Mouse (Mus musculus) 3T3-L1 (cell line): ENCODE results near the gene Eif2s2.

Source experiments
- DNase-seq: peaks from one replicate; pipeline ENCODE4 v3.0.0-alpha.2; 2015; ENCODE audit warnings: low read depth, low spot score

Gene Eif2s2

GRCm38 (mm10) chr2:154893045-154893385 is 280 bp upstream of the Eif2s2 start:
- no peak for DNase-seq

GRCm38 (mm10) chr2:154891585-154891984 is 1.1 kb downstream of the Eif2s2 start:
- peak; percentile 53 for DNase-seq

GRCm38 (mm10) chr2:154876621-154877020 is 16.1 kb downstream of the Eif2s2 start:
- no peak for DNase-seq

DNA sequence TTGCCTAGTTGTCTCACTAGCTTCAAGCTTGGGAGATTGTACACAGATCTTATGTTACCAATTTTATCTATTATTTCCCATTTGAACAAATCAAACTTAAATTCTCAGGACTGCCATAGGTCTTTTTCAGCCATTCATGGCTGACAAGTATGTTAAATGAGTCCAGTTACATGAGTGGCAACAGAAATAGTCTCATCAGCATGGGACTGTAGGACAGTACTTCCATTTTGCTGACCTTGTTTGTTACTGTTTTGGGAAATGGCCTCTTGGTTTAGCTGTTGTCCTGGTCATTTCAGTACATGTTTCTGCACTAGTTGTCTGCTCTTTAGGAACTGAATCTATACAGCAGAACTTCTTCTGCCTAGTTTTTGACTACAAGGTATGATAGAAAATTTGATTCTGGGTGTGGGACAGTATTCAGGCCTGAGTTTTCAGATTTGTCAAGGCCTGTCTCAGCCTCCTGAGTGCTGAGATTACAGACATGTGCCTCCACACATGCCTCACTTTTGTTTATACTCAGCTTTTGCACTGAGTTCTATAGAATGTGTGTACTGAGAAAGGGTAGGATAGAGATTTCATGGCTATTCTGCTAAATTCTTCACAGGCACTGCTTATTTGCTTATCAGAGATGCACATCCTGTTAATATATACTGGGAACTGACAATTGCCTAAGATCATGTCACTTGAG is 22.6 kb downstream of the Eif2s2 start:
- no peak for DNase-seq

GRCm38 (mm10) chr2:154868106-154868505 is 24.6 kb downstream of the Eif2s2 start:
- no peak for DNase-seq

- DNase-seq: no peak
These were observed 27.0 kb downstream of the Eif2s2 start for GRCm38 (mm10) chr2:154865696-154866095.

DNA sequence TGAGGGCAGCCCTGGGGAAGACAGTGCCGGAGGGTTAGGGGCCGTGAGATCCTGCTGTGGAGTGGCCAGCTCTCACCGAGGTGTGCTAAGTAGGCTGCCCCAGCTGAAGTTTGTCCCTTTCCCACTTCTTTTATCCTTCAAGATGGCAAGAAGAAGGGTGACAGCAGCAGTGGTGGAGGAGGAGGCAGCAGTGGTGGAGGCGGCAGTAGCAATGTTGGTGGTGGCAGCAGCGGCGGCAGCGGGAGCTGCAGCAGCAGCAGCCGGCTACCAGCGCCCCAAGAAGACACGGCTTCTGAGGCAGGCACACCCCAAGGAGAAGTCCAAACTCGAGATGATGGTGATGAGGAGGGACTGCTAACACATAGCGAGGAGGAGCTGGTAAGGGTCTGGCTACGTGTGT is 29.1 kb downstream of the Eif2s2 start:
- DNase-seq: no peak

- peak; percentile 82 for DNase-seq
These were observed 37.4 kb downstream of the Eif2s2 start for GRCm38 (mm10) chr2:154855383-154855782.

DNA sequence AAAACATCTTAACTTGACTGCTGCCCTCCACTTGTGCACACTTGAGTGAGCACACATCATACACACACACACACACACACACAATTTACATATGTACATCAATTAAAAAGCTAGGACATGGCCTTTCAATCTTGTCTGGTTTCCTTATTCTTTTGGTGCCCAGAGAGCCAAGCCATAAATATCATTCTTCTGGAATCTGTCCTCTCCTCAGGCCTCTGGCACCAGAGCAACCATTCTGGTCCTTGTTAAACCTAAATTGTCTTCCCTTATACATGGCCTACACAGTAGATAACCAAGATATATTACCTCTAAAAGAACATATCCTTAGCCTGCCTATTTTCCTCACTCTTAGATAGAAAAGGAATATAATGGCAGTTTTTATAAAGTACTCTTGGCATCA is 44.6 kb downstream of the Eif2s2 start:
- no peak for DNase-seq

DNA sequence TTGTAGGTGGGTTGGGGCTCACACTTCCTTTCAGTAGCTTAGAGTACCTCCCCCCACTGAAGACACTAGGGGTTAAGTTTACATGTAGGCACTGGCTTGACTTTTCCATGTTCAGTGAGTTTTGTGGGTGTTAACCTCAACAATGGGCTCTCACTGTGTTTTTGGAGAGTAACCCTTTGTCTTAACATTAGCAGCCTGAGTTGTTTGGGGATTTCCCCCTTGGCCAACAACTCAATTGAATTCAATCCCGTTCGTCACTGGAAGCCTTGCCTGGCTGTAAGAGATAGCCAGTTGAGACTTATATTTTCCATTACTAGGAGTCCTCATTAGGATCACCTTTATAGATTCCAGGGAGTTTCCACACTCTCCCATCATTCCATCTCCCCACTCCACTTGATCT is 56.2 kb downstream of the Eif2s2 start:
- DNase-seq: no peak

DNA sequence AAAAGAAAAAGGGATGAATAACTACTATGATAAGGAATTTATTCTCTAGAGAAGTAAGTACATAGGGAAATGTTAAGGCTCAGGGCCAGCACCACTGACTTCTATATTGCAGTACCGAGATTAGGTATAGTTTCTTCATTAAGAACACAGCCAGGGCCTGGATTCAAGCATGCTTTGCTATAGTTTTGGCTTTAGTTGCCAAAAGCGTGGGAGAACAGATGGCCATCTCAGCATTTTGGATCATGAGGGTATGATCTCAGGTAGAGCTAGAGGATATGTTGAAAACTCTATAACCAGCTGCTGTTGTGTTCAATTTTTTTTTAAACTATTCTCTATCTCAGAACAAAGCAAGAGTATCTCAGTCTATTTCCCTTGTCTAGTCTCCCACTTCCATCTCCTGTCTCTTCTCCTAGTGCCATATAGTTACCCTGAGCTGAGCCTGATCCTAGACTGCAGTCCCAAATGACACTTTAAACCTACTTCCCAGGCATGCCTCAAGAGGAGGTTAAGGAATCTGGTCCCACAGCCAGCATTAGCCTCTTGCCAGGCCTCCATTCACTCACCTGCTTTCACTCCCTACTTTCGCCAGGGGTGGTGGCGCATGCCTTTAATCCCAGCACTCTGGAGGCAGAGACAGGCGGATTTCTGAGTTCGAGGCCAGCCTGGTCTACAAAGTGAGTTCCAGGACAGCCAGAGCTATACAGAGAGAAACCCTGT is 58.4 kb downstream of the Eif2s2 start:
- DNase-seq: no peak

DNA sequence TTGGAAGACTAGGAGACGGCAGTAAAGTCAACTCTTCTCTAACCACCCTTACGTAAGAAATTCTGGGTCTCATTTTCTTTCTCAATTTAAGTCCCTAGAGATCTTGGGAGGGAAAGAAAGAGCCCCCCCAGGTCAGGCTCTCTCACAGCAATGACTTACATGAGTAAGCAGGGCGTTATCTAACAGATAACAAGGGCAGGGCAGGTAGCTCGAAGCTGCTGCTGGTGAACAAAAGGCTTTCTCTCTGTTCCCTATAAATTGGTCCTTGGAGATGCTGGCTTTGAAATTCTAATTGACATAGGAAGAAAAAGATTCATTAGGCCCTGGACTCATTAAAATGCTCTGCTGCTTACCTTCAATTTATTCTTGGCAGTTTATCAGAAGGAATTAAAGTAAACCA is 60.3 kb downstream of the Eif2s2 start:
- DNase-seq: no peak

DNA sequence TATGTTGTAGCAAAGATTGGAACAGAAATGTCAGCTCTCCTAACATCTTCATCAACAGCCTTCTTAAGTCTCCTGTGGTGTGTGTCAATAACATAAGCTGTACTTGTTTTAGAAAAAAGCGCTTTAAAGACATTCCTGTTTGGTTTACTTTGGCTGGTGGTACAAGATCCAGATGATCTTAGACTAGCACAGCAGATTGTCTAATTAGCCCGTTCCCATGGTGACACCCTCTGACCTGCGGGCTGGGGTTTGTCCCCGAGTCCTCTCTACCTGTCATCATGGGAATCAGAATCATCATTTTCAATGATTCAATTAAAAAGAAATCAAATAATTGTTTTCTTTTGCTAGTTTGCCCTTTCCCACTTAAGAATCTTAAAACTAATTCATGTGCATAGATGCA is 65.2 kb downstream of the Eif2s2 start:
- no peak for DNase-seq

DNA sequence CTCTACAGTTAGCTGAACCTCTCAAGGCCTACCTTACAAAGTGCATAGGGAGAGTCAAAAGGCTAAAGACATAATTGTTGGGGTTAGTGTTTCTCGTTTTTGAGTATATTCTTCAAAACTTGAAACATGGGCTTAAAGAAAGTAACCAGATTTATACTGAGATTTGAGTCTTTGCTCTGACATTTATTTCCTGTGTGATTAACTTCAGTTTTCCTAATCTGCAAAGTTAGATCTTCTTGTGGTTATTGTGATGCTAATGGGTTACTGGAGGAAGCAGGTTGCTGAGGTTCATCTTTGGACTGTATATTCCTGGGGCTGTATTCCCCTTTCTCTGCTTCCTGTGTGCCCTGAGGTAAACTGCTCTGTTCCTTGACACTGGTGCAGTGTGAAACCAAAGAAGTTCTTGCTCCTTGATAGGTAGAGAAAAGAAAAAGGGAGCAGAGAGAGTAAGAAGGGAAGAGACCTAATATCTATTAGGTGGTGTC is 66.6 kb downstream of the Eif2s2 start:
- no peak for DNase-seq
